Mouse (Mus musculus): ENCODE results near the gene Pdcd7. TPM values are rescaled to one million over a fixed set of nuclear protein-coding genes. Genes with fewer than 3 reads are reported as not detected.

Gene Pdcd7
- polyA plus RNA-seq, 1 experiment, result 1.1 TPM

DNA sequence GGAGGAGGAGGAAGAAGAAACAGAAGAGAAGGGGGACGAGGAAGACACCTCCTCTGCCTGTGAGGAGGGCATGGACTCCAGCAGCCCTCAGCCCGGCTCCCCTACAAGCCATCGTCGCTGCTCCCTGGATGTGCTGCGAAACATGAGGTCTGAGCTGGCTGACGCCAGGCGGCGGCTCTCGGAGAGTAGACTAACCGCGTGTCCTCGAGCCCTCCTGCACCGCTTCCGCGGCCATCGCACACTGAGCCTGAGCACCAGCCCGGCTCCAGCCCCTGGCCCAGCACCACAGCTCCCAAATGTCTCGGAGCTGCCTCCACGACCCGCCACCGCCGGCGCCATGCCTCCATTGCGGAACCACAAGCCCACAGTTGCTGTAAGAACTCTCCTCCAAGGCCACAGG lies 25.9 kb downstream of the Pdcd7 start:
- Histone ChIP-seq H3K36me3 (ENCODE audit: control insufficient read depth) (peaks cover 7% of the 10 kb centered on the region), H3K27me3 (ENCODE audit: control insufficient read depth) (no peaks in the 10 kb centered on the region), H3K4me1 (ENCODE audit: control insufficient read depth) (no peaks in the 10 kb centered on the region), H3K9me3 (ENCODE audit: control insufficient read depth, low read length) (no peaks in the 10 kb centered on the region), H3K4me3 (replicated peaks) (no peak overlapping the region)
- TF ChIP-seq TAL1 (IDR thresholded peaks at IDR 0.05; ENCODE audit: low read length) (no peak), GATA1 (IDR thresholded peaks at IDR 0.05; ENCODE audit: low read length) (no peak)

DNA sequence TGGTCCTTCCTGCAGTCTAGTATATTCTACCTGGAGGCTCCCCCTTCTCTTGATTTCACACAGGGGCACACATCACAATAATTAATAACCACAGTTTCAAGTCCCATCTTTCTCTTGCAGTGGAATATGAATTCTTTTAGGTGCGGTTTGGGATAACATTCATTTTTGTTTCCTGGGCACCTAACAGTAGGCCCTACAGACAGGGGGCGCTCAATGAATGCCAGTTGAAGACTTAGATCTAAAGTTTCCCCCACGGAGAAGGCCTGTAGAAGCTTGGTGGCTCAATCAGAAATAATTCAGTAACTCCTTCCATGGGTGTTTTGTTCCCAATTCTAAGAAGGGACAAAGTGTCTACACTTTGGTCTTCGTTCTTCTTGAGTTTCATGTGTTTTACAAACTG lies 26.5 kb downstream of the Pdcd7 start:
- H3K4me1 ChIP-seq (ENCODE audit: control insufficient read depth), result no peaks in the 10 kb centered on the region
- no peak overlapping the region for H3K4me3 ChIP-seq (replicated peaks)
- no peaks in the 10 kb centered on the region for H3K27me3 ChIP-seq (ENCODE audit: control insufficient read depth)
- H3K9me3 ChIP-seq (ENCODE audit: control insufficient read depth, low read length), result no peaks in the 10 kb centered on the region
- H3K36me3 ChIP-seq (ENCODE audit: control insufficient read depth), result peaks cover 7% of the 10 kb centered on the region
- no peak for TF ChIP-seq GATA1 (IDR thresholded peaks at IDR 0.05; ENCODE audit: low read length)
- no peak for TF ChIP-seq TAL1 (IDR thresholded peaks at IDR 0.05; ENCODE audit: low read length)

DNA sequence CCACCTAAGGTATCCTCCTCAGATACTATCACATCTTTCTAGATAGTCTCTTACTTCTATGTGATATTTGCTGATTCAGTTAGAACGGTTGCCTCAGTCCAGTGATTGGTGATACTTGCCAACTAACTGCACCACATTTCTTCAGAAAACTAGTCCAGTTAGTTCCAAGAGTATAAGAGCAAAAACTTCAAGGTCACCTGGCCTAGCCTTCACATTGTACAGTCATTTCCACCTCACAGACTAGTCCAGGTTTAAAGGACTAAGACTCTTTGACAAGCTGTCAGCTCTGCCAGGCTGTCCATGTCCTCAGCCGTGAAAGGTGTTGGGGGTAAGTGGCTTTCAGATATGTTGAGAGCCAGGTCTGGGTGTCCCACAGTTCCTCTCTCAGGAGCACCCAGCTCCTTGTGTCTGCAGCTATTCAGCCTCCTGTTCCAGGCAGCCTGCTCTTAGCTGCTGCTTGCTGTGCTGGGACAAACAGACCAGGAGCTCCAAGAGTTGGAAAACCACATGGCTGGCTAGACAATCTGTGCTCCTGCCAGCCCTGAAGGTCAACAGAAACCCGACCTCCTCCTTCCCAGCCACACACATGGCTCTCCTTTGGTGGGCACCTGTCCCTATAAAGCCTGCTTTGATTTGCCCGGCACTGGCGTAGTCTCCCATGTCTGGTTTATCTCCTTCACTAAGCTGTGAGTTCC lies 28.7 kb downstream of the Pdcd7 start:
- Histone ChIP-seq H3K27me3 (ENCODE audit: control insufficient read depth) (no peaks in the 10 kb centered on the region), H3K4me1 (ENCODE audit: control insufficient read depth) (no peaks in the 10 kb centered on the region), H3K9me3 (ENCODE audit: control insufficient read depth, low read length) (no peaks in the 10 kb centered on the region), H3K36me3 (ENCODE audit: control insufficient read depth) (peaks cover 5% of the 10 kb centered on the region), H3K4me3 (replicated peaks) (no peak overlapping the region)
- no peak for TF ChIP-seq GATA1 (IDR thresholded peaks at IDR 0.05; ENCODE audit: low read length)
- no peak for TF ChIP-seq TAL1 (IDR thresholded peaks at IDR 0.05; ENCODE audit: low read length)

DNA sequence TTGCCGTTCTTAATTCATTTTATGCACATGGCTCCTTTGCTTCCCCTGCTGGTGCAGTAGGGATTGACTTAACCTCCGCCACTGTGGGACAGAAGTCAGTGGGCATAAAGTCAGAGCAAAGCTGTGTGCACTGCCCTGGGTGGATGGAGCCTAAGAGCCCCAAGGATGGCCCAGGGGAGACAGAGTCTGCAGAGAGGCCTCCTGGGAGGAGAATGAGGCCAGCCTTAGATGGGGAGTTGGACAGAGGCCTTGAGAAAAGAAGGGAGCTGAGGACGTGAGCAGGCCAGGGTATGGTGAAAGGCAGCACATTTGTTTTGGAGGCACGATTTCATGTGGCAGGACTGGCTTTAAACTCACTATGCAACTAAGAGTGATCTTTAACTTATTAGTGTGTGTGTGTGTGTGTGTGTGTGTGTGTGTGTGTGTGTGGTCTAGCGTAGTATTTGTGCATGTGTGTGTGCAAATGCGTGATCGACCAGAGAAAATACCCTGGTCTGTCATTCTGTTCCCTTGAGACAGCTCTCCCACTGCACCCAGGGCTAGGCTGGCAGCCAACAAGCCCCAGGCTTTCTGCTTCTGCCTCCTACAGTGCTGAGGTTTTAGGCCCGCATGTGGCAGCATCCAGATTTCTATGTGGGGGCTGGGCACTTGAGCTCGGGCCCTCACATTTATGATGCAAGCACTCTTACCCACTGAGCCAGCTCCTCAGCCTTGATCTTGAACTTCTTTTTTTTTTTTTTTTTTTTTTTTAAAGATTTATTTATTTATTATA lies 29.4 kb downstream of the Pdcd7 start:
- TF ChIP-seq TAL1 (IDR thresholded peaks at IDR 0.05; ENCODE audit: low read length) (no peak), GATA1 (IDR thresholded peaks at IDR 0.05; ENCODE audit: low read length) (no peak)
- Histone ChIP-seq H3K4me3 (replicated peaks) (no peak overlapping the region), H3K9me3 (ENCODE audit: control insufficient read depth, low read length) (no peaks in the 10 kb centered on the region), H3K27me3 (ENCODE audit: control insufficient read depth) (no peaks in the 10 kb centered on the region), H3K36me3 (ENCODE audit: control insufficient read depth) (peaks cover 5% of the 10 kb centered on the region), H3K4me1 (ENCODE audit: control insufficient read depth) (no peaks in the 10 kb centered on the region)

DNA sequence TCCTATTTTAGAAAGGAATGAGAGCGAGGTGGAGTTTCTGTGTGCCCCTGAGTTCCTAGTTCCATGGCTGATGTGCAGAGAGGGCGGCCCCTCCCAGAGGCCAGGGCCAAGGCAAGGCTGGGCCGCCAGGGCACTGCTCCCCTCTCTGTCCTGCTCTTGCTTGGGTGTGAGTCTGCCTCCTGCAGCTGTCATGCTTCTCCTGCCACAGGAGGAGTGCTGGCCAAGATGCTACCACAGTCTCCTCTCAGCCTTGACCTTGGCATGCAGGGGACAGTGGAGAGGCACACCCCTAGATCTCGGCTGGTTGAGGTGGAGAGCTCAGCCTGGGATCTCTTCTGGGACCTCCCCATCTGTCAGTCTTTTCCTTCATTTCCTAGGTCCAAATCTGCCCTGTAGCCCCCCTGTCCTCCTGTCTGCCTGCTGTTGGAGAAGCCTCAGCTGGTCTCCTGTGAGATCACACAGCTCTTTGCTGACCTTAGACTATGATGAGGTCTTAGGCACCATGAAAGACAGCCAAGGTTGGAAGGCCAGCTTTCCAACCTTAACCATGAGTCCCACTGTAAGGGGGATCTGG lies 35.2 kb downstream of the Pdcd7 start:
- H3K27me3 ChIP-seq (ENCODE audit: control insufficient read depth), result no peaks in the 10 kb centered on the region
- H3K4me1 ChIP-seq (ENCODE audit: control insufficient read depth), result no peaks in the 10 kb centered on the region
- no peaks in the 10 kb centered on the region for H3K9me3 ChIP-seq (ENCODE audit: control insufficient read depth, low read length)
- no peak overlapping the region for H3K4me3 ChIP-seq (replicated peaks)
- no peak for TF ChIP-seq TAL1 (IDR thresholded peaks at IDR 0.05; ENCODE audit: low read length)
- no peak for TF ChIP-seq GATA1 (IDR thresholded peaks at IDR 0.05; ENCODE audit: low read length)
- H3K36me3 ChIP-seq (ENCODE audit: control insufficient read depth), result no peaks in the 10 kb centered on the region

DNA sequence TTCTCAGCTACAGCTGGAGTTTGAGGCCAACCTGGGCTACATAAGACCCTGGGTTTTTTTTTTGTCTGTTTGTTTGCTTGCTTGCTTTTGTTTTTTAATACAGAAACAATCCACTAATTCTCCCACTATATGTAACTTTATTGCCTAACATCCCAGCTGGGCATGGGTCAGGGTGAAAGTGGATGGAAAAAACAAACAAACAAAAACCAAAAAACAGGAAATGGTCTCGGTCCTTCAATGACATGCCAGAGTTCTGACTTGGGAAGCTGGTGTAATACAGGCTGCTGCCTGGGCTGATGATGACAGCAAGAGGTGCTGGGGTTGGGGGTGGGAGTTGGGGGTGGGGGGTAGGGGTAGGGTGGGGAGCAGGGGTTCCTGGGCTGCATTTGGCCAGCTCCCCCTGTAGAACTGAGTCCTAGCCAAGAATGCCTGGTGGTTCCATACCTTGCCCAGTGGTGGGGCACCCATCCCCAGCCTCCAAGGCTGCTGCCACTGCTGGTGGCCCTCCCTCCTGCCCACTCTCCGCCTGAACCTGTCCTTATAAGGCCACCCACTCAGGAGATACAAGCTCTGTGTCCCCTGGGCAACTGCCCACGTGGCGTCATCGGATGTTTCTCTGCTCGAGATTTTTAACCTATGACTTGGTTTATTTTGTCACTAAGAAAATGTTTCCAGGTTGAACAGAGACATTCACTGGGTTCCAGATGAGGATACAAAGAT lies 36.3 kb downstream of the Pdcd7 start:
- no peak for TF ChIP-seq GATA1 (IDR thresholded peaks at IDR 0.05; ENCODE audit: low read length)
- TF ChIP-seq TAL1 (IDR thresholded peaks at IDR 0.05; ENCODE audit: low read length), result no peak
- Histone ChIP-seq H3K4me3 (replicated peaks) (no peak overlapping the region), H3K27me3 (ENCODE audit: control insufficient read depth) (no peaks in the 10 kb centered on the region), H3K36me3 (ENCODE audit: control insufficient read depth) (no peaks in the 10 kb centered on the region), H3K9me3 (ENCODE audit: control insufficient read depth, low read length) (no peaks in the 10 kb centered on the region), H3K4me1 (ENCODE audit: control insufficient read depth) (no peaks in the 10 kb centered on the region)

DNA sequence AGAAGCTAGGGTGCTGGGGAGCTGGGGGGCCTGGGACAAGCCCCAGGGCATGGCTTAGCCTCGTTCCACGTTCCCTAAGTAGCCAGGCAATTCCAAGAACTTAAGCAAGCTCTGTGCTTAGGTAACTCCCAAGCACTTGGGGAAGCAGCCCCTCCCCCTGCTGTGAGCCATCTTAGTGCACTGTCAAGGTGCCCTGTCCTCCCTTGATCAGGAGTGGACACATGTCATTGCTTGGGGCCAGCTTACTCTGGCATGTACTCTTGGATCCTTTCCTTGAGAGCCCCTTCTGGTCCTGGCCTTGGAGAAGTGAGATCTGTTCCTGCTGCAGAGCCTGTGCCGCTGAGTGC lies 36.8 kb downstream of the Pdcd7 start:
- no peak for TF ChIP-seq GATA1 (IDR thresholded peaks at IDR 0.05; ENCODE audit: low read length)
- TF ChIP-seq TAL1 (IDR thresholded peaks at IDR 0.05; ENCODE audit: low read length), result no peak
- no peak overlapping the region for H3K4me3 ChIP-seq (replicated peaks)
- H3K36me3 ChIP-seq (ENCODE audit: control insufficient read depth), result no peaks in the 10 kb centered on the region
- no peaks in the 10 kb centered on the region for H3K27me3 ChIP-seq (ENCODE audit: control insufficient read depth)
- no peaks in the 10 kb centered on the region for H3K9me3 ChIP-seq (ENCODE audit: control insufficient read depth, low read length)
- H3K4me1 ChIP-seq (ENCODE audit: control insufficient read depth), result no peaks in the 10 kb centered on the region

DNA sequence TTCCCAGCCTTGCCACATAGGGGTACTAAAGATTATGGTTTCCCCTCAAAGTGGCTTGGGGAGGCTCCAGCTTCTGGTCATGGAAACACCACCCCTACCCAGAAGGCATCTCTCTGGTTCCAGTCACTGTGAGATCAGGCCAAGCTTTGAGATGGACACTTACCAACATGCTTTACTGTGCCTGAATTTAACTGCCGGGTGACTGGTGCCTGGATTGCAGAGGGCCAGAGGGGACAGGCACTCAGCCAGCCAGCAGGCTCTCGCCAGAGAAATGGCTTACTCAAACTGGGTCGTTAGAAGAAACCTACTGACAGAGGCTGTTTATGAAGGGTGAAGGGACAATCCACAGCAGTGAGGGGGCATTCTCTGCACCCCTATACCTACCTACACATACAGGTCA lies 38.4 kb downstream of the Pdcd7 start:
- Histone ChIP-seq H3K4me1 (ENCODE audit: control insufficient read depth) (no peaks in the 10 kb centered on the region), H3K4me3 (replicated peaks) (no peak overlapping the region), H3K27me3 (ENCODE audit: control insufficient read depth) (peaks cover 5% of the 10 kb centered on the region; the same call in 1 of the 2 replicates), H3K9me3 (ENCODE audit: control insufficient read depth, low read length) (no peaks in the 10 kb centered on the region), H3K36me3 (ENCODE audit: control insufficient read depth) (no peaks in the 10 kb centered on the region)
- TF ChIP-seq GATA1 (IDR thresholded peaks at IDR 0.05; ENCODE audit: low read length) (no peak), TAL1 (IDR thresholded peaks at IDR 0.05; ENCODE audit: low read length) (no peak)

All from erythroblast, embryonic 14.5 days (primary cell).